Mouse (Mus musculus) cerebellum, postnatal 10 days (tissue): ENCODE results near the gene Cars2.
"Not testable (repeated sequence)": the region's sequence is repeated elsewhere in the genome, so short reads cannot be mapped to it uniquely, and the experiment has no call there.

Source experiments
- DNase-seq, 2 experiments: peaks; one replicate each; pipeline ENCODE4 v3.0.0; 2021; ENCODE audit warnings: mixed read lengths in 2 of 2

Gene Cars2

GRCm38 (mm10) chr8:11473072-11473471, 77.5 kb downstream of the Cars2 start:
- DNase-seq = no peak

GRCm38 (mm10) chr8:11471309-11471708, 79.3 kb downstream of the Cars2 start:
- no peak for DNase-seq

- no peak for DNase-seq
Measured at GRCm38 (mm10) chr8:11470694-11471093, 79.9 kb downstream of the Cars2 start.

- DNase-seq = peak; percentile 28 to 29
Measured at GRCm38 (mm10) chr8:11469095-11469494, 81.5 kb downstream of the Cars2 start.

- DNase-seq = not testable (repeated sequence)
Measured at GRCm38 (mm10) chr8:11466528-11466927, 84.1 kb downstream of the Cars2 start.

- no peak for DNase-seq
Measured at GRCm38 (mm10) chr8:11465619-11466018, 85.0 kb downstream of the Cars2 start.

GRCm38 (mm10) chr8:11464707-11464964, 85.9 kb downstream of the Cars2 start:
- no peak for DNase-seq
